In genomic region chr11:114686221-114686959, GRCm38 (mm10) we compare ENCODE assay signal across 23 mouse cellular contexts. TPM values are rescaled to one million over a fixed set of nuclear protein-coding genes. Genes with fewer than 3 reads are reported as not detected.
DNase-seq lines count a peak whose midpoint lies in the region; ATAC-seq and TF ChIP-seq lines count a peak whose summit lies in the region.
"Had no signal": no experiment of that assay in that cellular context is flagged by ENCODE, and none has a peak within 500 bp of the region (broad histone marks: within the 10 kb centered on the region; RNA-seq: fewer than 3 reads in every experiment).

No protein-coding gene starts in this region.

- H3K9ac ChIP-seq in forebrain, embryonic 16.5 days (replicated peaks; ENCODE audit: low read depth, low read length), result no peak overlapping the region
- H3K9ac ChIP-seq in forebrain, embryonic 12.5 days, result no peak overlapping the region
- H3K9ac ChIP-seq: heart, embryonic 15.5 days; neural tube, embryonic 12.5 days had no signal

- no peak for TF ChIP-seq CTCF in bone marrow macrophage, adult 2 months (IDR thresholded peaks at IDR 0.05; ENCODE audit: low read depth, low read length)

- no peak overlapping the region for H3K27ac ChIP-seq in forebrain, embryonic 16.5 days (ENCODE audit: low read length)
- no peak overlapping the region for H3K27ac ChIP-seq in forebrain, embryonic 12.5 days
- peak overlapping the region; percentile 1; the same call in 1 of the 2 replicates for H3K27ac ChIP-seq in bone marrow macrophage, adult 2 months (ENCODE audit: insufficient read depth, low read depth, low read length)
- H3K27ac ChIP-seq: heart, embryonic 15.5 days; neural tube, embryonic 12.5 days; stomach, postnatal 0 days had no signal

- H3K4me1 ChIP-seq in forebrain, embryonic 16.5 days (replicated peaks; ENCODE audit: control insufficient read depth, insufficient read depth, low read length), result 0 out of 2 replicates have a peak, but pooled peaks cover 2% of the 10 kb centered on the region
- H3K4me1 ChIP-seq in forebrain, embryonic 12.5 days, result peaks cover 18% of the 10 kb centered on the region
- peaks cover 57% of the 10 kb centered on the region for H3K4me1 ChIP-seq in bone marrow macrophage, adult 2 months (ENCODE audit: control insufficient read depth, insufficient read depth, low read length)

- peak; percentile 62 for DNase-seq in left cerebral cortex, postnatal 4 days
- DNase-seq in left cerebral cortex, adult 8-10 months (ENCODE audit: low spot score in 2 of 2), result no peak
- no peak for DNase-seq in frontal cortex, postnatal 10 days (ENCODE audit: low spot score in 2 of 2)
- DNase-seq: adrenal gland, adult 2 months; heart, adult 18-20 months; heart, postnatal 4 days; kidney, adult 8-10 months; kidney, postnatal 25 days; lung, adult 2 months; right cerebral cortex, adult 18-20 months; thymus, postnatal 14 days had no signal

- ATAC-seq in forebrain, embryonic 16.5 days, result 0 out of 2 replicates have a peak, but pooled peaks have one; percentile 30
- no peak for ATAC-seq in forebrain, embryonic 12.5 days (ENCODE audit: low FRiP score)
- ATAC-seq in common myeloid progenitor, adult 5-6 weeks (replicated peaks; ENCODE audit: low read depth, poor library complexity, severe bottlenecking), result 0 out of 2 replicates have a peak, but pooled peaks have one; percentile 33
- ATAC-seq: forebrain, embryonic 14.5 days had no signal

- no peaks in the 10 kb centered on the region for H3K27me3 ChIP-seq in forebrain, embryonic 16.5 days (replicated peaks; ENCODE audit: control insufficient read depth, insufficient read depth, low read length)
- no peaks in the 10 kb centered on the region for H3K27me3 ChIP-seq in forebrain, embryonic 12.5 days
- H3K27me3 ChIP-seq: heart, embryonic 15.5 days; neural tube, embryonic 12.5 days had no signal

- H3K9me3 ChIP-seq in forebrain, embryonic 16.5 days (ENCODE audit: control insufficient read depth, low read length), result no peaks in the 10 kb centered on the region
- no peaks in the 10 kb centered on the region for H3K9me3 ChIP-seq in forebrain, embryonic 12.5 days
- H3K9me3 ChIP-seq: heart, embryonic 15.5 days; neural tube, embryonic 12.5 days had no signal

- no peaks in the 10 kb centered on the region for H3K36me3 ChIP-seq in forebrain, embryonic 16.5 days (ENCODE audit: control insufficient read depth, insufficient read depth)
- H3K36me3 ChIP-seq in forebrain, embryonic 12.5 days (replicated peaks), result peaks cover 6% of the 10 kb centered on the region; the same call in 1 of the 2 replicates
- H3K36me3 ChIP-seq: heart, embryonic 15.5 days; neural tube, embryonic 12.5 days had no signal

- intact Hi-C loops in left cerebral cortex, postnatal 4 days (cut with DNase I), result no loop called here

- no peak for TF ChIP-seq POLR2A in bone marrow macrophage, adult 2 months (IDR thresholded peaks at IDR 0.05; ENCODE audit: borderline replicate concordance, low read depth, low read length)

- no peak overlapping the region for H3K4me2 ChIP-seq in forebrain, embryonic 16.5 days (ENCODE audit: low read length)
- H3K4me2 ChIP-seq in forebrain, embryonic 12.5 days, result no peak overlapping the region
- H3K4me2 ChIP-seq: heart, embryonic 15.5 days; liver, embryonic 11.5 days; midbrain, embryonic 11.5 days; neural tube, embryonic 12.5 days had no signal

- 91% methylated on average over 16 of the region's 16 CpGs for WGBS in forebrain, embryonic 16.5 days
- 91% methylated on average over 16 of the region's 16 CpGs for WGBS in forebrain, embryonic 12.5 days

- no peak overlapping the region for H3K4me3 ChIP-seq in forebrain, embryonic 16.5 days (replicated peaks; ENCODE audit: low read length)
- no peak overlapping the region for H3K4me3 ChIP-seq in forebrain, embryonic 12.5 days (replicated peaks)
- no peak overlapping the region for H3K4me3 ChIP-seq in bone marrow macrophage, adult 2 months (ENCODE audit: insufficient read depth, low read length)
- H3K4me3 ChIP-seq: heart, embryonic 15.5 days; neural tube, embryonic 12.5 days had no signal

RNA-seq across cellular contexts. Expression of gene Ttyh2, which starts 11.2 kb away (rescaled TPM):
- polyA plus RNA-seq in forebrain, embryonic 16.5 days (2015; fragmentation: Nextera tagmentation; extraction: Ambion mirVana), result 25.1 and 27.5 TPM in 2 replicates
- polyA plus RNA-seq in forebrain, embryonic 12.5 days (2016; fragmentation: Nextera tagmentation; extraction: Ambion mirVana), result 11.8 and 13.0 TPM in 2 replicates
- total RNA-seq in left cerebral cortex, postnatal 4 days (2021), result 10 to 100 TPM; 19.9 to 21.4 TPM
- total RNA-seq in left cerebral cortex, adult 8-10 months (2022), result 10 to 100 TPM; 35.6 to 41.8 (median 38.0) TPM
- 29.6 and 37.5 TPM in 2 replicates for polyA plus RNA-seq in bone marrow macrophage, adult 2 months (2012; ENCODE audit: insufficient read depth, insufficient read length, missing spikeins)
- total RNA-seq in common myeloid progenitor, adult 5-6 weeks (2017), result 5.6 and 7.6 TPM in 2 replicates

RNA-seq across cellular contexts. Expression of gene Rpl38, which starts 18.1 kb away (rescaled TPM):
- polyA plus RNA-seq in forebrain, embryonic 16.5 days (2015; fragmentation: Nextera tagmentation; extraction: Ambion mirVana), result 637 and 697 TPM in 2 replicates
- 859 and 942 TPM in 2 replicates for polyA plus RNA-seq in forebrain, embryonic 12.5 days (2016; fragmentation: Nextera tagmentation; extraction: Ambion mirVana)
- 1,000 to 10,000 TPM; 1,144 to 1,233 TPM for total RNA-seq in left cerebral cortex, postnatal 4 days (2021)
- 1,000 to 10,000 TPM in 2 of 4 experiments, 100 to 1,000 TPM in 2; 852 to 1,038 (median 940) TPM for total RNA-seq in left cerebral cortex, adult 8-10 months (2022)
- polyA plus RNA-seq in bone marrow macrophage, adult 2 months (2012; ENCODE audit: insufficient read depth, insufficient read length, missing spikeins), result 1,601 and 1,765 TPM in 2 replicates
- 3,935 and 5,520 TPM in 2 replicates for total RNA-seq in common myeloid progenitor, adult 5-6 weeks (2017)

RNA-seq across cellular contexts. Expression of gene Dnaic2, which starts 40.8 kb away (rescaled TPM):
- 1.5 and 2.0 TPM in 2 replicates for polyA plus RNA-seq in forebrain, embryonic 16.5 days (2015; fragmentation: Nextera tagmentation; extraction: Ambion mirVana)
- polyA plus RNA-seq in forebrain, embryonic 12.5 days (2016; fragmentation: Nextera tagmentation; extraction: Ambion mirVana), result 1.9 and 2.0 TPM in 2 replicates
- 1 to 10 TPM; 1.5 to 1.8 TPM for total RNA-seq in left cerebral cortex, postnatal 4 days (2021)
- total RNA-seq in left cerebral cortex, adult 8-10 months (2022), result 1 to 10 TPM; 1.7 to 3.0 (median 2.5) TPM
- not detected in 2 replicates for polyA plus RNA-seq in bone marrow macrophage, adult 2 months (2012; ENCODE audit: insufficient read depth, insufficient read length, missing spikeins)
- total RNA-seq in common myeloid progenitor, adult 5-6 weeks (2017), result not detected in 2 replicates
- total RNA-seq: gastrocnemius, adult 8-10 months; monocyte, adult 5-6 weeks had no signal
- polyA plus RNA-seq: liver, embryonic 11.5 days had no signal
